Mouse (Mus musculus) hindbrain, embryonic 16.5 days (tissue): ENCODE data around the gene H2-DMb1. TPM values are rescaled to one million over a fixed set of nuclear protein-coding genes. Genes with fewer than 3 reads are reported as not detected.

Experiments used
- ATAC-seq: fragments of 200-750 bp; cut with Nextera tagmentation; 2 replicates; pipeline ENCODE4 v1.8.0; 2017; ENCODE audit warnings: moderate TSS enrichment, moderate library complexity
- H3K27ac ChIP-seq: fragments of 300-500 bp; sonication (generic); 2 replicates; pipeline ENCODE4 v1.5.1; 2014; ENCODE audit warnings: low read depth, mild to moderate bottlenecking, control low read depth, low read length, moderate library complexity
- H3K27me3 ChIP-seq: fragments of 300-500 bp; sonication (generic); replicated peaks from 2 replicates; pipeline ENCODE4 v1.6.1; 2014; ENCODE audit warnings: low read length; ENCODE audit not compliant: control insufficient read depth, insufficient read depth
- H3K36me3 ChIP-seq: fragments of 300-500 bp; sonication (generic); 2 replicates; pipeline ENCODE4 v1.6.1; 2014; ENCODE audit warnings: mild to moderate bottlenecking, low read length, moderate library complexity, mixed read lengths; ENCODE audit not compliant: control insufficient read depth, insufficient read depth
- H3K4me1 ChIP-seq: fragments of 300-500 bp; sonication (generic); 2 replicates; pipeline ENCODE4 v1.6.1; 2014; ENCODE audit warnings: low read depth, low read length; ENCODE audit not compliant: control insufficient read depth, insufficient read depth
- H3K4me2 ChIP-seq: fragments of 300-500 bp; sonication (generic); 2 replicates; pipeline ENCODE4 v1.6.1; 2014; ENCODE audit warnings: mild to moderate bottlenecking, low read length, control low read depth, moderate library complexity
- H3K4me3 ChIP-seq: fragments of 300-500 bp; sonication (generic); 2 replicates; pipeline ENCODE4 v1.5.1; 2014; ENCODE audit warnings: mild to moderate bottlenecking, low read length, control low read depth, moderate library complexity
- H3K9ac ChIP-seq: fragments of 300-500 bp; sonication (generic); 2 replicates; pipeline ENCODE4 v1.6.1; 2014; ENCODE audit warnings: low read depth, mild to moderate bottlenecking, control low read depth, low read length, moderate library complexity
- H3K9me3 ChIP-seq: fragments of 300-500 bp; sonication (generic); 2 replicates; pipeline ENCODE4 v1.6.1; 2014; ENCODE audit warnings: mild to moderate bottlenecking, low read length, moderate library complexity; ENCODE audit not compliant: control insufficient read depth
- WGBS: fragments of 180-500 bp; shearing (Covaris S2); extraction: QIAGEN DNeasy Blood & Tissue Kit; methylation state at CpG from one replicate; pipeline ENCODE4 v1.1.7; 2014; 5-methylcytosine and 5-hydroxymethylcytosine counted together
- polyA plus RNA-seq: library from polyadenylated mRNA; unstranded; fragments of >200 nt; fragmentation: Nextera tagmentation; extraction: Ambion mirVana; gene quantifications from 2 replicates; pipeline ENCODE4 v1.2.1, GENCODE M21; 2015

The H2-DMb1 gene
- polyA plus RNA-seq, 1 experiment from 2014 or later = 0.68 TPM

GRCm38 (mm10) chr17:34116736-34117370 is 36.0 kb upstream of the H2-DMb1 start:
- peak overlapping the region; percentile 84 for H3K4me2 ChIP-seq
- whole genome bisulfite sequencing = 45% methylated on average over 7 of the region's 7 CpGs
- H3K9me3 ChIP-seq = no peaks in the 10 kb centered on the region
- H3K36me3 ChIP-seq = peaks cover 45% of the 10 kb centered on the region
- H3K27ac ChIP-seq = no peak overlapping the region
- no peak for ATAC-seq
- H3K27me3 ChIP-seq = no peaks in the 10 kb centered on the region
- peak overlapping the region; percentile 59 for H3K9ac ChIP-seq
- peak overlapping the region; percentile 86 for H3K4me3 ChIP-seq
- peaks cover 11% of the 10 kb centered on the region for H3K4me1 ChIP-seq

DNA sequence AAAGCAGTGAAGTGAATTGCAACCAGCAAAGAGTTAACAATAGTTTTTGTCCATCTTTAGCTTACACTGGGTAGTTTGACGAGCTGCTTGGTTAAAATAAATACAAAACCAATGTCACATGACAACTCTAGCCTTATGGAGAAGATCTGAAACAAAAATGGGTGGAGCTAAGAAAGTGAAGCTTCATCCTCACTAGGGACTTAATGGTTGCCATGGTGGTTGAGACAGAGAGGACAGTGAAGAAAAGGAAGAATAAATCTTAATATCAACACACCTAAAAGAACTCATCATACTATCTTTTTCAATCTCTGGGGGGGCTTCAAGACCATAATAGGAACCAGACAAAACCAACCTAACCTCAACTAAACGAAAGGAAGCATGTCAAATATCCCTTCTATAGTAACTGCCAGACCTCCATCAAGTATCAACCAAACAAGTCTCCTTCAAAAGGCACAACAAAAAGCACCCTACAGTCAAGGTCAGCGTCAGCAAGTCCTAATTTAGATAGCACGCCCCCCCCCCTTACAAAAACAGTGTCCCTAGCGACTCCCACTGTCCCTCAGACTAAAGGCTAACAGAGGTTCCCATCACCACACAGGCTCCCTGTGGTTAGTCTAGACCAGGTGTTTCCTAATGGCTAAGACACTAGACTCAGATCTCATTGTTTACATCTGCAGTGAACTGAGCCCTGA is 35.3 kb upstream of the H2-DMb1 start:
- 0% methylated on average over 5 of the region's 5 CpGs for WGBS
- Histone ChIP-seq H3K9ac (peak overlapping the region; percentile 84), H3K4me3 (peak overlapping the region; percentile 86), H3K36me3 (peaks cover 38% of the 10 kb centered on the region), H3K27ac (no peak overlapping the region; the same call in 1 of the 2 replicates), H3K4me2 (peak overlapping the region; percentile 84), H3K4me1 (peaks cover 11% of the 10 kb centered on the region), H3K27me3 (no peaks in the 10 kb centered on the region), H3K9me3 (no peaks in the 10 kb centered on the region)
- no peak for ATAC-seq

DNA sequence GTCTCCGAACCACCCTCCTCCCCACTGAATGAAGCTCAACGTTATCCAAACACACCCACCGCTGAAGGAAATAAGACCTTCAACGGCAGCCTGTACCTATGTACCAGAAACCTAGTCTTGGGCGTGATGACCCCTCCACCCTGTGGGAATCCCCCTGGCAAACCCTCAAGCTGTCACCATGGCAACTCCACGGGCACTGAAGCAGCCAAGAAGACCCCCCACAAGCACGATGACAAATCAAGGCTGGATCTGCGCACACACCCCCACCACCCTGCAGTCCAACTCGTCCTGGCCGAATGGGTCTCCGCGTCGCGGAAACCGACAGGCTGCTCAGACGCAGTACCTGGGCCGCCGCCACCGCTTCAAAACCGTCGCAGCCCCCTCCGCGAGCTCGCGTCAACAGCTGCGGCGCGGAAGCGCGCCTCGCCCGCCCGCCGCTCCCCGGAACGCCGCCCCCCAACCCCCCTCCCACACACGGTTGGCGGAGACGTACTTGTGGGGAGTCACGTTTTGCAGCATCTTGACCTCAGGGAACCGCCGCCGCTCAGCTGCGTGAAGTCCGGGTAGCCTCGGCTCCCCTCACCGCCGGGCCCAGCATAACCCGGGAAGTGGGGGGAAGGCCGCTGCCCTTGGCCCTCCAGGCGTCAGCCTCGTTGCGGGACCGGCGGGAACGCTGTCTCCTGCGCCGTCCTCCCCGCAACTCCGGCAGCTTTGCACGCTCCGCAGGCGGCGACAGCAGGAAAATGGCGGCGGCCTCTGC is 34.6 kb upstream of the H2-DMb1 start:
- Histone ChIP-seq H3K36me3 (peaks cover 31% of the 10 kb centered on the region), H3K27ac (peak overlapping the region; percentile 100), H3K4me3 (peak overlapping the region; percentile 86), H3K9me3 (no peaks in the 10 kb centered on the region), H3K4me2 (peak overlapping the region; percentile 84), H3K27me3 (no peaks in the 10 kb centered on the region), H3K4me1 (peaks cover 12% of the 10 kb centered on the region), H3K9ac (peak overlapping the region; percentile 84)
- WGBS = under 1% methylated on average over 55 of the region's 67 CpGs
- ATAC-seq = no peak

GRCm38 (mm10) chr17:34118873-34119248 is 34.0 kb upstream of the H2-DMb1 start:
- Histone ChIP-seq H3K4me2 (peak overlapping the region; percentile 84), H3K27ac (peak overlapping the region; percentile 100), H3K4me1 (peaks cover 17% of the 10 kb centered on the region), H3K9ac (peak overlapping the region; percentile 84), H3K9me3 (no peaks in the 10 kb centered on the region), H3K4me3 (peak overlapping the region; percentile 86), H3K27me3 (no peaks in the 10 kb centered on the region), H3K36me3 (peaks cover 25% of the 10 kb centered on the region)
- WGBS = under 1% methylated on average over 38 of the region's 38 CpGs
- no peak for ATAC-seq

DNA sequence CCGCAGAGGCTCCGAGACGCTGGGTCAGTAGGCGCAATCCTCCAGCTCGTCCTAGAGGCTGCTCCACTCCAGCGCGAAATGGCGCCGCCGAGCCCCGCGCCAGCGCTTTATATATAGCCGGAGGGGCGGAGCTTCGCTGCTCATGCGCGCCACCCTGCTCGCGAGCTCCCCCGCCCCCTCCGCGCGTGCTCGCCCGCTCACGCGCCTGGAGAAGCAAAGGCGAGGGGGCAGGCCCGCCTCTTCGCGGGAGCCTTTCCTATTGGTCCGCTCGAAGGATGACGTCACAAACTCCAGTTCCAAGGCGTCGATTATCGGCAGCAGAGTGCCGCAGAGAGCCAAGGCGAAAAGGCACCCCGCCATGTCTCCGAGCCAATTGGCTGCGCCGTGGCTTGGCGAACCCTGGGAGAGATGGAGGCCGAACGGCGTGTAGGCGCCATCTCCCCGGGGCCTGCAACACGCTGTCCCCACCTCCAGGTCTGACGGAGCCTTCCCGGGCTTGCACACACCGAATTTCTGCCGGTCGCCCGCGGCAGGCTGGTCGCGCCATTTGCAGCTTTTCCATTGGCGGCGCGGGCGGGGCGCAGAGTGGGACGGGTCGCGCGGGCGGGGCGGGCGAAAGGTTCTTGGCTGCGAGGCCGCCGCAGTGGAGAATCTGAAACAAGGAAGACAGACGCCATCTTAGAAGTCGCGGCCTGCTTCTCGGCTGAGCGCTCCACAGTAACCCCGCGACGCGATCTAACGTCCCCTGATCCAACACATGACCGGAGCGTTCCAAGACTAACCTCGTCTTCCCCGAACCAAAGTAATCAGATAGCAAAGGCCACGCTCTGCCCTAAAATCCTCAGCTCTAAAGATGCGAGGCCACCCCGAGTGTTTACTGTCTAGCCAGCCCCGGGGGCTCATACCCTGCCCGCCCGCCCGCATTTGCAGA is 33.4 kb upstream of the H2-DMb1 start, which contains the start of gene H2-DMa:
H2-DMa (plus strand) TSS at position 293 of the 931 bp plus-strand sequence.
- Histone ChIP-seq H3K4me3 (peak within 1 kb of the TSS; percentile 86), H3K27me3 (no peaks in the 10 kb centered on the region), H3K4me2 (peak within 1 kb of the TSS; percentile 84), H3K9ac (peak within 1 kb of the TSS; percentile 99), H3K27ac (peak within 1 kb of the TSS; percentile 100), H3K9me3 (no peaks in the 10 kb centered on the region), H3K36me3 (peaks cover 20% of the 10 kb centered on the region), H3K4me1 (peaks cover 22% of the 10 kb centered on the region)
- peak; percentile 83 for ATAC-seq
- WGBS = under 1% methylated on average over 93 of the region's 96 CpGs

GRCm38 (mm10) chr17:34120180-34120723 is 32.6 kb upstream of the H2-DMb1 start:
- peak overlapping the region; percentile 99 for H3K9ac ChIP-seq
- ATAC-seq = peak; percentile 5; the same call in 1 of the 2 replicates
- H3K27ac ChIP-seq = peak overlapping the region; percentile 100
- no peaks in the 10 kb centered on the region for H3K27me3 ChIP-seq
- no peaks in the 10 kb centered on the region for H3K9me3 ChIP-seq
- H3K4me1 ChIP-seq = peaks cover 28% of the 10 kb centered on the region
- H3K36me3 ChIP-seq = peaks cover 12% of the 10 kb centered on the region
- peak overlapping the region; percentile 86 for H3K4me3 ChIP-seq
- 0% methylated on average over 31 of the region's 42 CpGs for WGBS
- peak overlapping the region; percentile 84 for H3K4me2 ChIP-seq

DNA sequence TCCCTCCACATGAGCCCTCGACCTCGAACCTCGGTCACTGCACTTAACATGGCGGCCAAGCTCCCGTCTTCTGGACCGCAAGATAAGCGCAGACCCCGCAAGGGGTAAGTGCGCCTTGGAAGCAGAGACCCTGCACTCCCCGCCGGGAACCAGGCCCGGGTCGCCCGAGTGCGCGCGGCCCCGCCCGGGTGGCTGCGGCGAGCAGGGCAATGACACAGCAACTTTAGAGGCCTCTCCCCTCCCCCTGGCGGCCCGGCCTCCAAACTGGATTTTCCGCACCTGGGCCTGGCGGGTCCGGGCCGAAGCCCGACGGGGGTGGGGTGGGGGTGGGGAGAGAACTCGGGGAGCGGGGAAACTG is 32.1 kb upstream of the H2-DMb1 start:
- no peaks in the 10 kb centered on the region for H3K27me3 ChIP-seq
- ATAC-seq = no peak; the same call in 1 of the 2 replicates

DNA sequence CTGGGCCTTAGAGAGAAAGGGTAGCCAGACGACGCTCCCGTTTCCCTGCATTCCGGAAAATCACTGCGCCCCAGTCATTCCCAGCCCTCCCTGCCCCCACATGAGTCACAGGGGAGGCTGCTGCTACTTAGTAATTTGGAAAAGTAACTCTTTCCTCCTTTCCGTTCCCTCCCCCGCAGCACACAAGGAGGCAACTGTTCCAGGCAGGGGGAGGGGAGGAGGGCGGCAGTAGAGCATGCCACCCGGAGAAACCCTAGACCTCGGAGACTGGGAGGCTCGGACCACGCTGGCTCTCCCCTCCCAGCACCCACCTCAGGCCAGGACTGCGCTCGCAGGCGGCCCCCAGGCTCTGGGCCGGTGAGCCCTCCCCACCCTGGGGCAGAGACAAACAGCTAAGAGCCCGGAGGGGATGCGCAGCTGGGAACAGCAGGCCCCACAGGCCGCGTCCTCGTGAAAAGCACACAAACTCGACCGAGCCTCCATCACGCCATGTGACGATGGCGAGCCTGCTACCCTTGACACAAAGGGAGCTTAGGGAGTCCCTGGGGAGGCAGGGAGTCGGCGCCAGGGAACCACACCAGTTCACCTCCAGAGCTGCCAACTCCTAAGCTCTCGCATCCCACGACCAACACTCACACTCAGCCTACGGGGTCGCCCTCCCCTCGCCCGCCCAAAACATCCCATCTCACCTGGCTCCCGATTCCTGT is 31.5 kb upstream of the H2-DMb1 start:
- Histone ChIP-seq H3K4me1 (peaks cover 27% of the 10 kb centered on the region), H3K36me3 (peaks cover 4% of the 10 kb centered on the region; the same call in 1 of the 2 replicates), H3K27me3 (no peaks in the 10 kb centered on the region), H3K9me3 (no peaks in the 10 kb centered on the region), H3K9ac (peak overlapping the region; percentile 99), H3K27ac (peak overlapping the region; percentile 100), H3K4me2 (peak overlapping the region; percentile 84), H3K4me3 (peak overlapping the region; percentile 86)
- WGBS = under 1% methylated on average over 31 of the region's 35 CpGs
- peak; percentile 21 for ATAC-seq

More for the DNA sequence above, 32.1 kb upstream of the H2-DMb1 start:
- H3K27ac ChIP-seq = peak overlapping the region; percentile 100
- H3K4me2 ChIP-seq = peak overlapping the region; percentile 84
- peak overlapping the region; percentile 86 for H3K4me3 ChIP-seq
- H3K36me3 ChIP-seq = peaks cover 7% of the 10 kb centered on the region
- H3K9ac ChIP-seq = peak overlapping the region; percentile 99
- H3K4me1 ChIP-seq = peaks cover 28% of the 10 kb centered on the region
- 0% methylated on average over 31 of the region's 31 CpGs for WGBS
- H3K9me3 ChIP-seq = no peaks in the 10 kb centered on the region
